Mouse (Mus musculus): ENCODE results near the gene Prkci. TPM values are rescaled to one million over a fixed set of nuclear protein-coding genes. Genes with fewer than 3 reads are reported as not detected.

Prkci gene
- polyA plus RNA-seq, 1 experiment from 2014 or later: 48.4 TPM

Small RNA genes within 50 kb of the gene (microRNA-seq; reads per million reads assigned to microRNA genes)
- 0.84 reads per million for gene Mir7008

Other genes with a start within 250 kb of the Prkci start
- gene Samd7, start 249.5 kb upstream of the Prkci start, polyA plus RNA-seq (2014; fragmentation: Nextera tagmentation; extraction: Ambion mirVana): not detected in 2 replicates
- gene Sec62, start 202.9 kb upstream of the Prkci start, polyA plus RNA-seq (2014; fragmentation: Nextera tagmentation; extraction: Ambion mirVana): 98.0 and 108 TPM in 2 replicates
- gene Gpr160, start 139.8 kb upstream of the Prkci start, polyA plus RNA-seq (2014; fragmentation: Nextera tagmentation; extraction: Ambion mirVana): 7.0 and 10.1 TPM in 2 replicates
- 5.5 and 8.7 TPM in 2 replicates for gene Phc3, start 26.3 kb upstream of the Prkci start, polyA plus RNA-seq (2014; fragmentation: Nextera tagmentation; extraction: Ambion mirVana)
- 20.0 and 26.8 TPM in 2 replicates for gene Skil, start 99.3 kb downstream of the Prkci start, polyA plus RNA-seq (2014; fragmentation: Nextera tagmentation; extraction: Ambion mirVana)
- 47.5 and 53.0 TPM in 2 replicates for gene Cldn11, start 154.2 kb downstream of the Prkci start, polyA plus RNA-seq (2014; fragmentation: Nextera tagmentation; extraction: Ambion mirVana)